Mouse (Mus musculus) embryonic facial prominence, embryonic 14.5 days (tissue): Measurements from ENCODE around the gene Fam208b. TPM values are rescaled to one million over a fixed set of nuclear protein-coding genes. Genes with fewer than 3 reads are reported as not detected.

ENCODE experiments used
- ATAC-seq: fragments of 200-750 bp; cut with Nextera tagmentation; 2 replicates; pipeline ENCODE4 v1.8.0; 2017; ENCODE audit warnings: low read depth, moderate number of reproducible peaks, moderate TSS enrichment
- DNase-seq: peaks from one replicate; pipeline ENCODE4 v3.0.0-alpha.2; 2015; ENCODE audit warnings: low spot score
- H3K27ac ChIP-seq: fragments of 300-500 bp; sonication (generic); replicated peaks from 2 replicates; pipeline ENCODE4 v1.5.1; 2014; ENCODE audit warnings: low read depth, mild to moderate bottlenecking, low read length, moderate library complexity
- H3K27me3 ChIP-seq: fragments of 300-500 bp; sonication (generic); replicated peaks from 2 replicates; pipeline ENCODE4 v1.6.1; 2014; ENCODE audit warnings: low read length; ENCODE audit not compliant: control insufficient read depth, insufficient read depth
- H3K36me3 ChIP-seq: fragments of 300-500 bp; sonication (generic); 2 replicates; pipeline ENCODE4 v1.6.1; 2014; ENCODE audit warnings: low read length, mixed read lengths; ENCODE audit not compliant: control insufficient read depth, insufficient read depth
- H3K4me1 ChIP-seq: fragments of 300-500 bp; sonication (generic); 2 replicates; pipeline ENCODE4 v1.6.1; 2014; ENCODE audit warnings: antibody characterized with exemption, low read length; ENCODE audit not compliant: control insufficient read depth, insufficient read depth
- H3K4me2 ChIP-seq: fragments of 300-500 bp; sonication (generic); 2 replicates; pipeline ENCODE4 v1.6.1; 2014; ENCODE audit warnings: low read depth, mild to moderate bottlenecking, low read length, moderate library complexity, mixed read lengths
- H3K4me3 ChIP-seq: fragments of 300-500 bp; sonication (generic); 2 replicates; pipeline ENCODE4 v1.5.1; 2014; ENCODE audit warnings: low read depth, mild to moderate bottlenecking, low read length
- H3K9ac ChIP-seq: fragments of 300-500 bp; sonication (generic); 2 replicates; pipeline ENCODE4 v1.6.1; 2014; ENCODE audit warnings: low read depth, mild to moderate bottlenecking, low read length, moderate library complexity, mixed read lengths
- H3K9me3 ChIP-seq: fragments of 300-500 bp; sonication (generic); 2 replicates; pipeline ENCODE4 v1.6.1; 2016; ENCODE audit warnings: low read length; ENCODE audit not compliant: control insufficient read depth
- WGBS: fragments of 180-500 bp; shearing (Covaris S2); extraction: QIAGEN DNeasy Blood & Tissue Kit; methylation state at CpG from one replicate; pipeline ENCODE4 v1.1.7; 2014; 5-methylcytosine and 5-hydroxymethylcytosine counted together
- polyA plus RNA-seq: library from polyadenylated mRNA; unstranded; fragments of >200 nt; fragmentation: Nextera tagmentation; extraction: Ambion mirVana; gene quantifications from 2 replicates; pipeline ENCODE4 v1.2.1, GENCODE M21; 2014

Gene Fam208b
- polyA plus RNA-seq, 1 experiment from 2014 or later, result 17.1 TPM

DNA sequence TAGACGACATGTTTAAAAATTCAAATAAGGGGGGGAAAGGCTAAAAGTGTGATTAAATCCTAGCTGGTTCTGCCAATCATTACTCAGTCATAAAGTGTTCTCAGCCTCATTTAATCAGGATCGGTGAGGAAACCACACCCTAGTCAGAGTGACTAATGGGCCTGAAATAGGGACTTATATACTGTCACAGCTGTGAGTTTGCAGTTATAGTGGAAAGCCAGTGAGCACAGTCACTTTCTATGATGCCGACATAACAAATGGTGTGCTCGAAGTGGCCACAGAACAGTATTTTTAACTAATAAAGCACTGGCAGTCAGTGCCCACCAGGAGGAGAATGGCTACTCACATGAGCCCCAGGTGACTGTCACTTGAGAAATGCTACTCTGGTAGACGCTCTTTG is 66.0 kb downstream of the Fam208b start:
- ATAC-seq, result no peak
- H3K36me3 ChIP-seq, result peaks cover 16% of the 10 kb centered on the region
- H3K9ac ChIP-seq, result no peak overlapping the region
- WGBS, result 80% methylated on average over 5 of the region's 5 CpGs
- H3K27me3 ChIP-seq, result no peaks in the 10 kb centered on the region
- H3K27ac ChIP-seq, result peak overlapping the region; percentile 21; the same call in 1 of the 2 replicates
- peak; percentile 10 for DNase-seq
- H3K4me1 ChIP-seq, result peaks cover 26% of the 10 kb centered on the region
- H3K4me3 ChIP-seq, result no peak overlapping the region
- no peaks in the 10 kb centered on the region for H3K9me3 ChIP-seq
- H3K4me2 ChIP-seq, result no peak overlapping the region

DNA sequence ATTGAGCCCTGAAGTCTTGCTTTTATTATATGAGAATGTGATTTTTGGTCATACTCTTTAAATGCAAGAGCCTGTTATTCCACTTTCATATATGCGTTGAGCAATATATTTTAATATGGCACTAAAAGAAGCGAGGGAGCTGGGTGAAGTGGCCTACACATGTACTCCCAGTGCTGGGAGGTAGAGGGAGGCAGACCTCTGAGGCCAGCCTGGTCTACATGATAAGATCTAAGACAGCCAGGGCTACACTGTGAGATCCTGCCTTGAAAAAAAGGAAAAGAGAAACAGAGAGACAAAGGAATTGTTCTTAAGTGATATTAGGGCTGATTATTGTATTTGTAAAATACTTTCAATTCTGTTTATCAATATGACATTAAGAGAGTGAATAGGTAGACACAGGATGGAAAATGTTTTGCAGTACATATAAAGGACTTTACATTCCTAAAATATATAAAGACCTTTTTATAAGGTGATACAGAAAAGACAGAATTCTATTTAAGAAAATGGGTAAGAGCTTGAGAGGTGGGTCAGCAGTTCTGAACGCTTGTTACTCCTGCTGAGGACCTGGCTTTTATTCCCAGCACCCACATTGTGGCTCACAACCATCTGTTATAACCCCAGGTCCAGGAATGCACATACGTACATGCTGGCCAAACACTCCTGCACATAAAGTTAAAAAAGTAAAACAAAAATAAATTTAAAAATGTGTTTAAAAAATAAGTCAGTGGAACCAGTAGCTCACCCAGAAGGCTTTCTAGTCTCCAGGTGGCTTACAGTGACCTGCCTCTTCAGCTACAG is 66.6 kb downstream of the Fam208b start:
- no peaks in the 10 kb centered on the region for H3K9me3 ChIP-seq
- H3K36me3 ChIP-seq, result peaks cover 11% of the 10 kb centered on the region
- H3K9ac ChIP-seq, result no peak overlapping the region
- no peak for ATAC-seq
- no peak overlapping the region for H3K27ac ChIP-seq
- H3K4me1 ChIP-seq, result peaks cover 30% of the 10 kb centered on the region
- 86% methylated on average over 4 of the region's 4 CpGs for WGBS
- DNase-seq, result no peak
- no peaks in the 10 kb centered on the region for H3K27me3 ChIP-seq
- H3K4me2 ChIP-seq, result no peak overlapping the region
- no peak overlapping the region for H3K4me3 ChIP-seq

DNA sequence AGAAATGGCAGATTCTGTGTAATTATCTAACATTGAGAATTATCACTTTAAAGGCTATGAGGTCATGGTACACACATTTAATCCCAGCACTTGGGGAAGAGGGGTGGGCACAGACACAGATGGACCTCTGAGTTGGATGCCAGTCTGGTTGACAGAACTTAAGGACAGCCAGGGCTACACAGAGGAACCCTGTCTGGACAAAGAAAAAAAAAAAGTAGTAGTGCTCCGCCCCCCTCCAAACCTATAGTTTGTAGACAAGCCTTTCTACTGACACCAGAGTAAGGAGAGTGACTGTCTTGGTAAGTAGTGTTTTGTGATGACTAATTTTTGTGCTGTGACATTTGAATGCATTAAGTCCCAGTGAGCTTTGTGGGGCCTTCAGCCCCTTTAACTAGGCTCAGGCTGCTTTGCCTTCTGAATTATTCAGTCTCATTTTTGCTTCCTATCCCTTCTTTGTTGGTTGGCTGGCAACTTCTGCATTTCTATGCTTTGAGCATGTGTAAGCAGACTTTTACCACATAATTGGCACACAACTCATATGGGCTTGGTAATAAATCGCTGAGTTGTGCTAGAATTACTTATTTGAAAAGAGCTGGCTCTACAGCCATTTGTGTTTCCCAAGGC is 69.6 kb downstream of the Fam208b start:
- H3K27me3 ChIP-seq, result no peaks in the 10 kb centered on the region
- ATAC-seq, result no peak
- peak; percentile 62 for DNase-seq
- no peaks in the 10 kb centered on the region for H3K36me3 ChIP-seq
- H3K4me2 ChIP-seq, result peak overlapping the region; percentile 88
- H3K9me3 ChIP-seq, result no peaks in the 10 kb centered on the region
- H3K4me1 ChIP-seq, result peaks cover 27% of the 10 kb centered on the region
- no peak overlapping the region for H3K9ac ChIP-seq
- H3K27ac ChIP-seq, result no peak overlapping the region
- WGBS, result 75% methylated on average over 2 of the region's 2 CpGs
- no peak overlapping the region for H3K4me3 ChIP-seq

DNA sequence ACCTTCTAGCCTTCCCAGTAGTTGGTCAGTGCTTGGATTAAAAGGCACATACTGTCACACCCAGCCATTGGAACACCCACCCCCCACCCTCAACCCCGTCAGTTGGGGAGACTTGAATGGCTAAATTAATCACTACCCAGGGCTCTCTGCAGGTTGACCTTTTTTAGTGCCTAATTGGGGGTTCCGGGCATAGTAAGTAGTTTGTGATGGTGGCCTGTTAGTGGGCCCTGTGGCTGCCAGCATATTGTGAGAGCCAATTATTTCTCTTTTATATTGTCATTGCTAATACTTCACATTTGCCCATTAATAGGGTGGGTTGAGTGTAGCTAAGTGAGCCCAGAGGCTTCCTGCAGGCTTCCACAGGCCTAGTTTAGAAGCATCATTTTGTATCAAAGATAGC is 70.7 kb downstream of the Fam208b start:
- Histone ChIP-seq H3K27me3 (no peaks in the 10 kb centered on the region), H3K4me3 (peak overlapping the region; percentile 97), H3K9ac (peak overlapping the region; percentile 42; the same call in 1 of the 2 replicates), H3K4me1 (peaks cover 27% of the 10 kb centered on the region), H3K36me3 (no peaks in the 10 kb centered on the region), H3K4me2 (peak overlapping the region; percentile 88), H3K27ac (no peak overlapping the region), H3K9me3 (no peaks in the 10 kb centered on the region)
- no peak for DNase-seq
- WGBS, result 38% methylated on average over 2 of the region's 2 CpGs
- no peak for ATAC-seq

DNA sequence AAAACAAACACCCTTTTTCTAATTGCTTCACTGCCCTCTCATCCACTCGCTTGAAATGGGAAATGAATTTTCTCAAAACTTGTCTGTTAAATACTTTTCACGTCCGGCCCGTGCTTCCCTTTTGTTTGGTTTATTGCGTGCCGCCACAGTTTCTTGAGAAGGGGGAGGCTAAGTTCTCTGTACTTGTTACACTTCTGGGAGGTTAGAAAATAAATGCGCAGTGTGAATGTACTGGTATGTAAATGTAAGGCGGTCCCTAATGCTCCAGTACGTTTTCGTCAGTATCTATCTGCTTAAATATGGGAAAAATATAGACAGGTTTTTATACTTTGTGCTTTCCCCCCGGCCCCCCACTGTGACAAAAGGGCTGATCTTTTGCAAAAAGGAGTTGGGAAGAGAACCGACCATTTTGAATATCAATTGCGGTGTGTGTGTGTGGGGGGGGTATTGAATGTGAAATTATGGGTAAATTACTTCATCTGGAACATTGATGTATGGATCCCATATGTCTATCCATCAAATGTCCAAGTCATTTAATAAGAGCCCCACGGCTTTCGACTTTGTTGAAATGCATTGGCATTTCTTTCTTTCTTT is 71.8 kb downstream of the Fam208b start:
- no peaks in the 10 kb centered on the region for H3K27me3 ChIP-seq
- H3K9me3 ChIP-seq, result no peaks in the 10 kb centered on the region
- peak overlapping the region; percentile 88 for H3K4me2 ChIP-seq
- H3K36me3 ChIP-seq, result no peaks in the 10 kb centered on the region
- no peak for ATAC-seq
- H3K9ac ChIP-seq, result peak overlapping the region; percentile 98
- WGBS, result 3% methylated on average over 15 of the region's 15 CpGs
- DNase-seq, result no peak
- peak overlapping the region; percentile 99 for H3K27ac ChIP-seq
- peak overlapping the region; percentile 97 for H3K4me3 ChIP-seq
- H3K4me1 ChIP-seq, result peaks cover 21% of the 10 kb centered on the region

DNA sequence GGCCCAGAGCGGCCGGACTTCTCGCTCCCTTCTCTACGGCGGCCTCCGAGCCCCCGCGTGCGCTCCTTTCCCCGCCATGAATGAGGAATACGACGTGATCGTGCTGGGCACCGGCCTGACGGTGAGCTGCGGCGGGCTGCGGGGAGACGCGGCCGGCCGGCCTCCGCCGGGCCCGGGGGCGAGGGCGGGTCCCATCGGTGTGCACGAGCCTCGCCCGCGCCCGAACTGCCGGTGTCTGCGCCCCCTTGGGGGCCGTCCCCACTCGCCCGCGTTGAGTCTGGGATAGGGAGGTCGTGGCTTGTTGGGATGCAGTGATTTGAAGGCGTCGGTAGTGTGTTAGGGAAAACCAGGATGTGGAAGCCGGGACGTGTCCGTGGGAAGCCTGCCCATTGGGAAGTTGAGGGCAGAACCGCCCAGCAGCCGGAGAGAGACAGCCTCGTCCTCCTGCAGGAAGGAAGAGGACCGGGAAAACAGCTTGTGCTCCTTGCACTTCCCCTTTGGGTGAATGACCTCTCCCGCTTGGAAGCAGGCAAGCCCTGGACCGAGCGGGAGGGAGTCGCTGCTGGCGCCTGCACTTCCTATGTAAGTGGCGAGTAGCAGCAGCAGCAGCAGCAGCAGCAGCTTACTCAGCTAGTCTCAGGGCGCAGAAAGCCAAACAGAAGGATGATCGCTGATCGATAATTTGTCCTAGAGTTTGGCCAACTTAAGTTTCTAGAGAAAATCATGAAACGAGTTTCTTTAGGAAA is 72.5 kb downstream of the Fam208b start:
- Histone ChIP-seq H3K27me3 (no peaks in the 10 kb centered on the region), H3K9ac (peak overlapping the region; percentile 98), H3K9me3 (no peaks in the 10 kb centered on the region), H3K4me1 (peaks cover 21% of the 10 kb centered on the region), H3K4me3 (peak overlapping the region; percentile 97), H3K36me3 (no peaks in the 10 kb centered on the region), H3K27ac (peak overlapping the region; percentile 99), H3K4me2 (peak overlapping the region; percentile 88)
- DNase-seq (peak; percentile 82), ATAC-seq (peak; percentile 51)
- WGBS, result under 1% methylated on average over 55 of the region's 59 CpGs

DNA sequence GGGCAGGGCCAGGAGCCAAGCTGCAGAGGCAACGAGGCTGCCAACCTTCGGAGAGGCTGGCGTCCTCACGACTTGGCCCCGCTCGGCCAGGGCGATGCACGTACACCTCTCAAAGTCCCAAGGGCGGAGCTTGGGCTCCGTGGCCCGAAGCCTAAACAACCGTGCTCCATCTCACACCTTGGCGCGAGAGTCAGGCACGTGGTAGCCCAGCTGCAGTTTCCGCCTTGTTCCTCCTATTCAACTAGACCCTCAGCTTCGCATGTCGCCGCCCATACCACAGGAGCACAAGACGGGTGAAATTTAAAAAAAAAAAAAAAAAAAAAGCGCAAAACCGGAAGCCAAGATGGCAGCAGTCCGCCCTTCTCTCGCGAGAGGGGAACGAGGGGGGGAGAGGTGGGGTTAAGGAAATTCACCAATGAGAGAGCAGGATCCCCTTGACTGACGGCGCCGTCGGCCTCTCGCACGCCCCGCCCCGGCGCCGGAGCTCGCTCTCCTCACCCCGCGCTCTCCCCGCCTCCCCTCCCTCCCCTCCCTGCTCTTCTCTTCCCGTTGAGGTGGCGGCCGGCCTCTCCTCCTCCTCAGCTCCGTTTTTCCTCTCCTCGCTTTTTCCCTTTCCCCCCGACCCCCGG is 73.2 kb downstream of the Fam208b start, which contains the start of gene Gdi2:
Gene Gdi2, plus strand, starts transcription at position 470 of the 629 bp plus-strand sequence.
- peak; percentile 98 for ATAC-seq
- no peaks in the 10 kb centered on the region for H3K27me3 ChIP-seq
- H3K27ac ChIP-seq, result peak within 1 kb of the TSS; percentile 99
- peak within 1 kb of the TSS; percentile 98 for H3K9ac ChIP-seq
- WGBS, result 2% methylated on average over 39 of the region's 47 CpGs
- peak within 1 kb of the TSS; percentile 97 for H3K4me3 ChIP-seq
- no peaks in the 10 kb centered on the region for H3K9me3 ChIP-seq
- H3K36me3 ChIP-seq, result no peaks in the 10 kb centered on the region
- peak within 1 kb of the TSS; percentile 88 for H3K4me2 ChIP-seq
- peak; percentile 98 for DNase-seq
- H3K4me1 ChIP-seq, result peaks cover 21% of the 10 kb centered on the region

DNA sequence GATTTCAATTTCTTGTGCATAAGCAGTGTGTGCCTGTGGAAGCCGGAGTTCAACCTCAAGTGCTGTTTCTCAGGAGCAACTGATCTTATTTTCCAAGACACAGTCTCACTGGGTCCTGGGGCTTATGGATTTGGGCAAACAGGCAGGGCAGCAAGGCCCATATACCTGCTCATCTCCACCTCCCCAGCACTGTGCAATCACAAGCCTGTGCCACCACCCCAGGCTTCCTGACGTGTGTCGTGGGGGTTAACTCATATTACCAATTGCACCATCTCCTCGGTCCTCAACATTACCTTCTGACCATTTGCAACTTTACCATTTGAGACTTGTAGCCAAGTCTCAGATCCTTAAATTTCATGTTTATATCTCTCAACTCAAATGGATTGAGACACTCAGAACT is 76.8 kb downstream of the Fam208b start:
- WGBS, result 85% methylated on average over 4 of the region's 4 CpGs
- Histone ChIP-seq H3K9me3 (no peaks in the 10 kb centered on the region), H3K4me2 (no peak overlapping the region), H3K27me3 (no peaks in the 10 kb centered on the region), H3K36me3 (no peaks in the 10 kb centered on the region), H3K27ac (no peak overlapping the region), H3K9ac (no peak overlapping the region), H3K4me3 (no peak overlapping the region), H3K4me1 (no peaks in the 10 kb centered on the region)
- DNase-seq (no peak), ATAC-seq (no peak)
